Mouse (Mus musculus): ENCODE measurements around the gene Dlx5.
A peak's percentile ranks its signal among the peaks of the same experiment; 100 is the strongest.

GRCm38 (mm10) chr6:6914849-6915525 is 33.1 kb upstream of the Dlx5 start:
- TF ChIP-seq ELF1 (IDR thresholded peaks at IDR 0.05; ENCODE audit: low read depth, low read length), result no peak
- no peak for TF ChIP-seq GATA1 (IDR thresholded peaks at IDR 0.05; ENCODE audit: low read depth, low read length)
- peak; percentile 66 for TF ChIP-seq SMC3 (IDR thresholded peaks at IDR 0.05; ENCODE audit: low read depth, low read length)
- TF ChIP-seq ETS1 (IDR thresholded peaks at IDR 0.05; ENCODE audit: low read depth, low read length), result no peak
- TF ChIP-seq ZNF384 (IDR thresholded peaks at IDR 0.05; ENCODE audit: low read depth, low read length), result no peak
- TF ChIP-seq CTCF (IDR thresholded peaks at IDR 0.05 in 2 of 3, conservative IDR thresholded peaks at IDR 0.05 in 1 of 3; ENCODE audit: control insufficient read depth in 1 of 3, insufficient read depth in 1 of 3, low read depth in 2 of 3, low read length in 3 of 3, poor library complexity in 1 of 3, severe bottlenecking in 1 of 3), result peak; percentile 38 to 67 (median 57); a peak in 5 of 6 replicates
- TF ChIP-seq EP300 (IDR thresholded peaks at IDR 0.05; ENCODE audit: low read depth in 1 of 2, low read length in 2 of 2), result no peak
- no peak for TF ChIP-seq POLR2A (IDR thresholded peaks at IDR 0.05; ENCODE audit: control insufficient read depth in 1 of 2, insufficient read depth in 1 of 2, low read depth in 1 of 2, low read length in 2 of 2, poor library complexity in 1 of 2)
- TF ChIP-seq MAX (IDR thresholded peaks at IDR 0.05; ENCODE audit: low read length), result no peak
- no peak for TF ChIP-seq POLR2AphosphoS2 (IDR thresholded peaks at IDR 0.05; ENCODE audit: low read length)
- TF ChIP-seq UBTF (IDR thresholded peaks at IDR 0.05; ENCODE audit: borderline replicate concordance, insufficient read depth, low read depth, low read length), result no peak

Measured in MEL (cell line).